Mouse (Mus musculus): ENCODE measurements at regions not wholly inside any gene's neighbourhood (a gene's known extent, or its start where the extent isn't known, plus 50 kb on each side); places are given as distances from the start of the nearest gene placed in this dataset.

DNA sequence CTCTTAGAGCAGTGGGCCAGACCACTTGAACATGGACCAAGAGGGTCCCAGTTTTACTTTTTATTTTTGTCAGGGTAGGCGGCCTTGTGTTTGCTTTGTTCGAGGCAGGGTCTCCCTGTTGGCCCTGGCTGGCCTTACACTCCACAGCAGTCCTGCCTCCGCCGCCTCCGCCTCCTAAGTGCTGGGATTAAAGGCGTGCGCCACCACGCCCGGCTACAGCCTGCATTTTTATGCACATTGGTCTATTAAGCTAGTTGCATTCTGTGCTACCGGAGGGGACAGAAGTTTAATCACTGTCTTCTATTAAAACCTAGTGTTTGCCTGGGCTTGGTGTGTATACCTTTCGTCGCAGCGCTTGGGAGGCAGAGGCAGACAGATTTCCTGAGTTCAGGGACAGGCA, 555.2 kb downstream of the Cdk5rap2 start:
- H3K9me3 ChIP-seq (ENCODE audit: low read length): no peaks in the 10 kb centered on the region
- H3K27me3 ChIP-seq (ENCODE audit: insufficient read depth, low read length): peaks cover 2% of the 10 kb centered on the region; the same call in 1 of the 2 replicates
- H3K36me3 ChIP-seq (ENCODE audit: insufficient read depth, low read length): no peaks in the 10 kb centered on the region
- TF ChIP-seq CTCF (conservative IDR thresholded peaks at IDR 0.05; ENCODE audit: low read length) (no peak), NANOG (IDR thresholded peaks at IDR 0.05; ENCODE audit: borderline replicate concordance, low read length) (no peak), POU5F1 (IDR thresholded peaks at IDR 0.05; ENCODE audit: borderline replicate concordance, low read length) (no peak)
- peaks cover 39% of the 10 kb centered on the region for H3K4me1 ChIP-seq (replicated peaks; ENCODE audit: low read depth, low read length)
- H3K4me3 ChIP-seq (replicated peaks; ENCODE audit: low read length): no peak overlapping the region

DNA sequence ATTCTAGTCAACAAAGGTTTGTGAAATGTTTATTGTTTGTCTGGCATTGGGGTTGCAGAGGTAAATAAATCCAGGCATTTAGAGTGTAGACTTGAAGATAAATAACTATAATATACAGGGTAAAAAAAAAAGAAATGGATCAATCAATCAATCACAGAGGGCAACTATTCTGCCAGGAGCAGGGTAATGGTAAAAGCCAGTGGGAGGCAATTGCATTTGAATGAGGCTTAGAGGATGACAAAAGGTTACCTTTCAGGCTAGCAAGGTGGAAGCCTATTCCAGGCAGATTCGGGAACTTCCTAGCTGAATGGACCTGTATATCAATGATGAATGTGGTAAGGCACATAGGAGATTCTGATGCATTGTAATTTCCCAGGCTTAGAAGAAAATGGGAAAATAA, 557.6 kb downstream of the Cdk5rap2 start:
- H3K4me1 ChIP-seq (replicated peaks; ENCODE audit: low read depth, low read length): peaks cover 39% of the 10 kb centered on the region
- H3K4me3 ChIP-seq (replicated peaks; ENCODE audit: low read length): no peak overlapping the region
- H3K9me3 ChIP-seq (ENCODE audit: low read length): no peaks in the 10 kb centered on the region
- peak; percentile 97 for TF ChIP-seq POU5F1 (IDR thresholded peaks at IDR 0.05; ENCODE audit: borderline replicate concordance, low read length)
- TF ChIP-seq CTCF (conservative IDR thresholded peaks at IDR 0.05; ENCODE audit: low read length): no peak
- peak; percentile 90 for TF ChIP-seq NANOG (IDR thresholded peaks at IDR 0.05; ENCODE audit: borderline replicate concordance, low read length)
- H3K36me3 ChIP-seq (ENCODE audit: insufficient read depth, low read length): no peaks in the 10 kb centered on the region
- H3K27me3 ChIP-seq (ENCODE audit: insufficient read depth, low read length): no peaks in the 10 kb centered on the region

DNA sequence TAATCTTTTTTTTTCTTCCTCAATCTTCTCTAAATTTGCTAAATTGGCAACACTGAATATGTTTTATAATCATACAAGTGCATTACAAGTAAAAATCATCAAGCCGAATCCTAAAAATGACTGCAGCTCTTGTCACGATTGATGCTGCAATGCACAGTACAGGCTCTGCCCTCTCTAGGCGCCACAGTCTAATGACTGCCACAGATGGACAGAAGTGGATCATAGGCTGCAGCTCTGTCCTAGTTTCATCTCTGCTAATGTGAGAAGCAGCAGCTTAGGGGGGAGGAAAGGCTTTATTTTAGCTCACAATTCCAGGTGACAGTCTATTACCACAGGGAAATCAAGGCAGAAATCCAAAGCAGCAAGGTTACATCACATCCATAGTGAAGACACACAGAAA, 560.8 kb downstream of the Cdk5rap2 start:
- Histone ChIP-seq H3K4me1 (replicated peaks; ENCODE audit: low read depth, low read length) (peaks cover 27% of the 10 kb centered on the region), H3K27me3 (ENCODE audit: insufficient read depth, low read length) (no peaks in the 10 kb centered on the region), H3K36me3 (ENCODE audit: insufficient read depth, low read length) (no peaks in the 10 kb centered on the region), H3K4me3 (replicated peaks; ENCODE audit: low read length) (no peak overlapping the region), H3K9me3 (ENCODE audit: low read length) (no peaks in the 10 kb centered on the region)
- TF ChIP-seq NANOG (IDR thresholded peaks at IDR 0.05; ENCODE audit: borderline replicate concordance, low read length): no peak
- TF ChIP-seq CTCF (conservative IDR thresholded peaks at IDR 0.05; ENCODE audit: low read length): no peak
- TF ChIP-seq POU5F1 (IDR thresholded peaks at IDR 0.05; ENCODE audit: borderline replicate concordance, low read length): no peak

DNA sequence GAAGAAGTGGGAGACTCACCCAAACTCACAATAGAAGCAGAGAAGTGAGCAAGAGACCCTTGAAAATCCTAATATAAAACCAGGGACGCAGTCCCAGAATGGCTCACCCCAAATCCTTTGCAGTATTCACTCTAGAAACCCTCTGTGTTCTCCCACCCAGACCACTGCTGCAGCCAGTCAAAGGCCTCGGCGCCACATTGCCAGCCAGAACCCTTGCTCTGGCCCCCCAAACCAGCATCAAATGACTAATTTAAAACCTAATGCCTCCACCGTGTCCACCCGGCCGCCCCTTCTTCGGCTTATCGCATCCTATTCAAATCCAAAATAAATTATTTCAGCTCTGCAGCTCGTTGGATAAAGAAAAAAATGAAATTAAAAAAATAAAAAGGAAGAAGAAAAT, 570.4 kb downstream of the Cdk5rap2 start:
- peaks cover 8% of the 10 kb centered on the region; the same call in 1 of the 2 replicates for H3K4me1 ChIP-seq (replicated peaks; ENCODE audit: low read depth, low read length)
- H3K4me3 ChIP-seq (replicated peaks; ENCODE audit: low read length): no peak overlapping the region
- no peaks in the 10 kb centered on the region for H3K9me3 ChIP-seq (ENCODE audit: low read length)
- TF ChIP-seq NANOG (IDR thresholded peaks at IDR 0.05; ENCODE audit: borderline replicate concordance, low read length) (no peak), CTCF (conservative IDR thresholded peaks at IDR 0.05; ENCODE audit: low read length) (no peak), POU5F1 (IDR thresholded peaks at IDR 0.05; ENCODE audit: borderline replicate concordance, low read length) (no peak)
- no peaks in the 10 kb centered on the region for H3K27me3 ChIP-seq (ENCODE audit: insufficient read depth, low read length)
- H3K36me3 ChIP-seq (ENCODE audit: insufficient read depth, low read length): no peaks in the 10 kb centered on the region

- H3K4me3 ChIP-seq (replicated peaks; ENCODE audit: low read length): no peak overlapping the region
- H3K9me3 ChIP-seq (ENCODE audit: low read length): no peaks in the 10 kb centered on the region
- no peaks in the 10 kb centered on the region for H3K36me3 ChIP-seq (ENCODE audit: insufficient read depth, low read length)
- H3K27me3 ChIP-seq (ENCODE audit: insufficient read depth, low read length): no peaks in the 10 kb centered on the region
- TF ChIP-seq POU5F1 (IDR thresholded peaks at IDR 0.05; ENCODE audit: borderline replicate concordance, low read length) (no peak), NANOG (IDR thresholded peaks at IDR 0.05; ENCODE audit: borderline replicate concordance, low read length) (peak; percentile 83), CTCF (conservative IDR thresholded peaks at IDR 0.05; ENCODE audit: low read length) (no peak)
- peaks cover 8% of the 10 kb centered on the region; the same call in 1 of the 2 replicates for H3K4me1 ChIP-seq (replicated peaks; ENCODE audit: low read depth, low read length)
Measured at GRCm38 (mm10) chr4:69838940-69839339, 571.3 kb downstream of the Cdk5rap2 start.

DNA sequence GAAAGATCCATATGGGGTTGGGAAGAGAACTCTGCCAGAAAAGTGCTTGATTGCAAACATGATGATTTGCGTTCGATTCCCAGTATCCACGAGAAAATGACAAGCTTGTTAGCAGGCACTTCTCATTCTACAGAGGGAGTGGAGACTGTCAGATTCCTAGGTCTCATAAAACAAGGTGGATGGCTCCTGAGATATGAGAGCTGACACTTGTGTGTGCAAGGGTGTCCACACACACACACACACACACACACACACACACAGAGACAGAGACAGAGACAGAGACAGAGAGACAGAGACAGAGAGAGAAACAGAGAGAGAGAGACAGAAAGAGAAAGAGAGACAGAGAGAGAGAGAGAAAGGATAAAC, 585.4 kb downstream of the Cdk5rap2 start:
- Histone ChIP-seq H3K4me1 (replicated peaks; ENCODE audit: low read depth, low read length) (peaks cover 9% of the 10 kb centered on the region; the same call in 1 of the 2 replicates), H3K36me3 (ENCODE audit: insufficient read depth, low read length) (no peaks in the 10 kb centered on the region), H3K27me3 (ENCODE audit: insufficient read depth, low read length) (no peaks in the 10 kb centered on the region), H3K4me3 (replicated peaks; ENCODE audit: low read length) (no peak overlapping the region), H3K9me3 (ENCODE audit: low read length) (peaks cover 23% of the 10 kb centered on the region)
- TF ChIP-seq NANOG (IDR thresholded peaks at IDR 0.05; ENCODE audit: borderline replicate concordance, low read length) (no peak), POU5F1 (IDR thresholded peaks at IDR 0.05; ENCODE audit: borderline replicate concordance, low read length) (no peak), CTCF (conservative IDR thresholded peaks at IDR 0.05; ENCODE audit: low read length) (no peak)

DNA sequence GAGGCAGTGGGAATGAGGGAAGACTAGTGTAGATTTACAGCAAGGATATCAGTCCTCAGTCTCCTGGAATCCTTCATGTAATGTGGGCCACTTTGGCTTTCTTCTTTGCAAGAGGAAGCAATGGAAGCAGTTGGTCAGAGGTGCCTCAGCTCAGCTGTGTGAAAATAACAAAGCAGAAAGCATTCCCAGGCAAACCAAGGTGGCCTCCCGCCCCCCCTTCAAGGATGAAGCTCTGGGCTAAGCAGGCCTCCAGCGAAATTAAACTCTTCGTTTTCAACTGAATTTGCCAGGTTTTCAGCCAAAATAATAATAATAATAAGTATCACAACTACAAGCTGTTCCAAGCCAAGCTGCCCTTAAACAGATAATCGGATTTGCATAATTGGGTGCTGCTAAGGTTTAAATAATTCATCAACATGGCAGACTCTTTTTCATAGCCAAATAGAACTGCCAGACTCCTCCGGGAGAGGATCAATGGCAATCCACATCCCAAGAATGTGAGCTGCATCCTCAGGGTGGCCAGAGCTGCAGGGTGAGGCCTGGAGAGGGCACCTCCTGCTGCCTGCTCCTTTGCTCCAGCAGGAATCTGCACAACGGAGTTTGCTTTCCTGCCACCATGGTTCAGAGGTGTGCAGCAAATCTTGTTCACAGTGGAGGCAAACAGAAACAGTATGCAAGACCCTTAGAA, 585.9 kb downstream of the Cdk5rap2 start:
- no peak overlapping the region for H3K4me3 ChIP-seq (replicated peaks; ENCODE audit: low read length)
- no peaks in the 10 kb centered on the region for H3K36me3 ChIP-seq (ENCODE audit: insufficient read depth, low read length)
- H3K27me3 ChIP-seq (ENCODE audit: insufficient read depth, low read length): no peaks in the 10 kb centered on the region
- peaks cover 9% of the 10 kb centered on the region; the same call in 1 of the 2 replicates for H3K4me1 ChIP-seq (replicated peaks; ENCODE audit: low read depth, low read length)
- TF ChIP-seq NANOG (IDR thresholded peaks at IDR 0.05; ENCODE audit: borderline replicate concordance, low read length) (no peak), CTCF (conservative IDR thresholded peaks at IDR 0.05; ENCODE audit: low read length) (no peak), POU5F1 (IDR thresholded peaks at IDR 0.05; ENCODE audit: borderline replicate concordance, low read length) (no peak)
- peaks cover 23% of the 10 kb centered on the region for H3K9me3 ChIP-seq (ENCODE audit: low read length)

GRCm38 (mm10) chr4:69823311-69823940, 586.8 kb downstream of the Cdk5rap2 start:
- Histone ChIP-seq H3K9me3 (ENCODE audit: low read length) (peaks cover 23% of the 10 kb centered on the region), H3K36me3 (ENCODE audit: insufficient read depth, low read length) (no peaks in the 10 kb centered on the region), H3K4me1 (replicated peaks; ENCODE audit: low read depth, low read length) (peaks cover 9% of the 10 kb centered on the region; the same call in 1 of the 2 replicates), H3K27me3 (ENCODE audit: insufficient read depth, low read length) (no peaks in the 10 kb centered on the region), H3K4me3 (replicated peaks; ENCODE audit: low read length) (no peak overlapping the region)
- TF ChIP-seq NANOG (IDR thresholded peaks at IDR 0.05; ENCODE audit: borderline replicate concordance, low read length) (no peak), POU5F1 (IDR thresholded peaks at IDR 0.05; ENCODE audit: borderline replicate concordance, low read length) (no peak), CTCF (conservative IDR thresholded peaks at IDR 0.05; ENCODE audit: low read length) (no peak)

Measured in E14TG2a.4 (cell line).